Mouse (Mus musculus) neural tube, embryonic 15.5 days (tissue): Measurements from ENCODE around the gene Clec16a. TPM values are rescaled to one million over a fixed set of nuclear protein-coding genes. Genes with fewer than 3 reads are reported as not detected.

Experiments used
- ATAC-seq: fragments of 200-750 bp; cut with Nextera tagmentation; 2 replicates; pipeline ENCODE4 v1.8.0; 2017; ENCODE audit warnings: mild to moderate bottlenecking, moderate TSS enrichment, moderate library complexity; ENCODE audit not compliant: low FRiP score
- H3K27ac ChIP-seq: fragments of 300-500 bp; sonication (generic); replicated peaks from 2 replicates; pipeline ENCODE4 v1.5.1; 2015; ENCODE audit warnings: mild to moderate bottlenecking, inconsistent platforms
- H3K27me3 ChIP-seq: fragments of 300-500 bp; sonication (generic); replicated peaks from 2 replicates; pipeline ENCODE4 v1.6.1; 2015; ENCODE audit warnings: inconsistent platforms
- H3K36me3 ChIP-seq: fragments of 300-500 bp; sonication (generic); 2 replicates; pipeline ENCODE4 v1.6.1; 2015; ENCODE audit warnings: inconsistent platforms
- H3K4me1 ChIP-seq: fragments of 300-500 bp; sonication (generic); 2 replicates; pipeline ENCODE4 v1.6.1; 2015; ENCODE audit warnings: inconsistent platforms
- H3K4me2 ChIP-seq: fragments of 300-500 bp; sonication (generic); 2 replicates; pipeline ENCODE4 v1.6.1; 2015; ENCODE audit warnings: inconsistent platforms, mild to moderate bottlenecking, moderate library complexity
- H3K4me3 ChIP-seq: fragments of 300-500 bp; sonication (generic); replicated peaks from 2 replicates; pipeline ENCODE4 v1.5.1; 2015; ENCODE audit warnings: mild to moderate bottlenecking, inconsistent platforms
- H3K9ac ChIP-seq: fragments of 300-500 bp; sonication (generic); replicated peaks from 2 replicates; pipeline ENCODE4 v1.6.1; 2015; ENCODE audit warnings: mild to moderate bottlenecking, inconsistent platforms
- H3K9me3 ChIP-seq: fragments of 300-500 bp; sonication (generic); replicated peaks from 2 replicates; pipeline ENCODE4 v1.6.1; 2016; ENCODE audit warnings: inconsistent platforms
- WGBS: fragments of 180-500 bp; shearing (Covaris S2); methylation state at CpG from one replicate; pipeline ENCODE4 v1.1.7; 2015; ENCODE audit warnings: mixed read lengths; 5-methylcytosine and 5-hydroxymethylcytosine counted together
- polyA plus RNA-seq: library from polyadenylated mRNA; unstranded; fragments of >200 nt; fragmentation: Nextera tagmentation; extraction: Ambion mirVana; gene quantifications from 2 replicates; pipeline ENCODE4 v1.2.1, GENCODE M21; 2015

Gene Clec16a
- polyA plus RNA-seq, 1 experiment from 2014 or later = 71.6 TPM

GRCm38 (mm10) chr16:10628960-10629359, 83.8 kb downstream of the Clec16a start:
- WGBS = 69% methylated on average over 3 of the region's 3 CpGs
- Histone ChIP-seq H3K4me3 (no peak overlapping the region), H3K4me1 (no peaks in the 10 kb centered on the region), H3K9ac (no peak overlapping the region), H3K27ac (no peak overlapping the region), H3K27me3 (no peaks in the 10 kb centered on the region), H3K4me2 (no peak overlapping the region), H3K9me3 (no peaks in the 10 kb centered on the region), H3K36me3 (peaks cover 34% of the 10 kb centered on the region)
- no peak for ATAC-seq

- Histone ChIP-seq H3K4me1 (no peaks in the 10 kb centered on the region), H3K4me2 (no peak overlapping the region), H3K9ac (no peak overlapping the region), H3K36me3 (peaks cover 34% of the 10 kb centered on the region), H3K27me3 (no peaks in the 10 kb centered on the region), H3K9me3 (no peaks in the 10 kb centered on the region), H3K4me3 (no peak overlapping the region), H3K27ac (no peak overlapping the region)
- ATAC-seq = no peak
- 95% methylated on average over 3 of the region's 3 CpGs for WGBS
These were observed 84.2 kb downstream of the Clec16a start for GRCm38 (mm10) chr16:10629361-10629760.

- ATAC-seq = no peak
- Histone ChIP-seq H3K9me3 (no peaks in the 10 kb centered on the region), H3K4me3 (no peak overlapping the region), H3K27ac (no peak overlapping the region), H3K9ac (no peak overlapping the region), H3K27me3 (no peaks in the 10 kb centered on the region), H3K36me3 (peaks cover 17% of the 10 kb centered on the region), H3K4me1 (peaks cover 3% of the 10 kb centered on the region; the same call in 1 of the 2 replicates), H3K4me2 (no peak overlapping the region)
- WGBS = 90% methylated on average over 3 of the region's 3 CpGs
These were observed 89.8 kb downstream of the Clec16a start for GRCm38 (mm10) chr16:10634940-10635339.

- H3K9ac ChIP-seq = no peak overlapping the region
- H3K4me3 ChIP-seq = no peak overlapping the region
- H3K36me3 ChIP-seq = peaks cover 9% of the 10 kb centered on the region
- no peaks in the 10 kb centered on the region for H3K27me3 ChIP-seq
- ATAC-seq = no peak
- no peaks in the 10 kb centered on the region for H3K9me3 ChIP-seq
- peaks cover 5% of the 10 kb centered on the region for H3K4me1 ChIP-seq
- WGBS = 48% methylated on average over 3 of the region's 3 CpGs
- no peak overlapping the region for H3K4me2 ChIP-seq
- H3K27ac ChIP-seq = no peak overlapping the region
These were observed 92.8 kb downstream of the Clec16a start for GRCm38 (mm10) chr16:10637898-10638297.

GRCm38 (mm10) chr16:10639111-10639889, 94.2 kb downstream of the Clec16a start:
- H3K9ac ChIP-seq = no peak overlapping the region
- H3K4me2 ChIP-seq = no peak overlapping the region
- peaks cover 6% of the 10 kb centered on the region for H3K36me3 ChIP-seq
- no peak for ATAC-seq
- H3K4me3 ChIP-seq = no peak overlapping the region
- H3K27me3 ChIP-seq = no peaks in the 10 kb centered on the region
- H3K27ac ChIP-seq = 0 out of 2 replicates have a peak overlapping the region, but pooled peaks have one; percentile 23
- H3K9me3 ChIP-seq = no peaks in the 10 kb centered on the region
- 79% methylated on average over 13 of the region's 13 CpGs for WGBS
- peaks cover 5% of the 10 kb centered on the region for H3K4me1 ChIP-seq

- no peaks in the 10 kb centered on the region for H3K9me3 ChIP-seq
- 6% methylated on average over 5 of the region's 5 CpGs for WGBS
- peaks cover 4% of the 10 kb centered on the region for H3K36me3 ChIP-seq
- peak; percentile 79 for ATAC-seq
- no peak overlapping the region for H3K27ac ChIP-seq
- H3K4me1 ChIP-seq = peaks cover 5% of the 10 kb centered on the region
- no peaks in the 10 kb centered on the region for H3K27me3 ChIP-seq
- H3K4me2 ChIP-seq = no peak overlapping the region
- H3K4me3 ChIP-seq = no peak overlapping the region
- no peak overlapping the region for H3K9ac ChIP-seq
These were observed 94.9 kb downstream of the Clec16a start for GRCm38 (mm10) chr16:10640041-10640440.

- no peaks in the 10 kb centered on the region; the same call in 1 of the 2 replicates for H3K36me3 ChIP-seq
- H3K9ac ChIP-seq = no peak overlapping the region
- H3K4me1 ChIP-seq = peaks cover 5% of the 10 kb centered on the region
- WGBS = 84% methylated on average over 1 of the region's 1 CpGs
- no peaks in the 10 kb centered on the region for H3K27me3 ChIP-seq
- H3K9me3 ChIP-seq = no peaks in the 10 kb centered on the region
- no peak overlapping the region for H3K4me3 ChIP-seq
- no peak for ATAC-seq
- no peak overlapping the region for H3K4me2 ChIP-seq
- no peak overlapping the region for H3K27ac ChIP-seq
These were observed 96.0 kb downstream of the Clec16a start for GRCm38 (mm10) chr16:10641146-10641545.

GRCm38 (mm10) chr16:10642857-10643633, 97.9 kb downstream of the Clec16a start:
- Histone ChIP-seq H3K9ac (no peak overlapping the region), H3K4me3 (no peak overlapping the region), H3K27ac (no peak overlapping the region), H3K4me2 (no peak overlapping the region), H3K36me3 (no peaks in the 10 kb centered on the region; the same call in 1 of the 2 replicates), H3K4me1 (peaks cover 4% of the 10 kb centered on the region), H3K27me3 (no peaks in the 10 kb centered on the region), H3K9me3 (no peaks in the 10 kb centered on the region)
- no peak for ATAC-seq
- 56% methylated on average over 4 of the region's 4 CpGs for WGBS

- Histone ChIP-seq H3K36me3 (no peaks in the 10 kb centered on the region; the same call in none of the 2 replicates), H3K9me3 (no peaks in the 10 kb centered on the region), H3K4me3 (no peak overlapping the region), H3K4me2 (no peak overlapping the region), H3K9ac (no peak overlapping the region), H3K4me1 (peaks cover 2% of the 10 kb centered on the region), H3K27ac (no peak overlapping the region), H3K27me3 (no peaks in the 10 kb centered on the region)
- ATAC-seq = no peak
These were observed 99.1 kb downstream of the Clec16a start for GRCm38 (mm10) chr16:10644238-10644637.

GRCm38 (mm10) chr16:10644731-10645130, 99.6 kb downstream of the Clec16a start:
- H3K4me3 ChIP-seq = no peak overlapping the region

GRCm38 (mm10) chr16:10651804-10652203, 106.7 kb downstream of the Clec16a start:
- H3K27me3 ChIP-seq = no peaks in the 10 kb centered on the region
- H3K4me3 ChIP-seq = no peak overlapping the region
- no peaks in the 10 kb centered on the region; the same call in 1 of the 2 replicates for H3K36me3 ChIP-seq
- ATAC-seq = no peak
- H3K9me3 ChIP-seq = no peaks in the 10 kb centered on the region
- no peak overlapping the region for H3K4me2 ChIP-seq
- H3K9ac ChIP-seq = no peak overlapping the region
- peaks cover 16% of the 10 kb centered on the region for H3K4me1 ChIP-seq
- no peak overlapping the region for H3K27ac ChIP-seq

More at GRCm38 (mm10) chr16:10644731-10645130, 99.6 kb downstream of the Clec16a start:
- 86% methylated on average over 8 of the region's 8 CpGs for WGBS
- Histone ChIP-seq H3K27me3 (no peaks in the 10 kb centered on the region), H3K27ac (no peak overlapping the region), H3K4me1 (peaks cover 2% of the 10 kb centered on the region; the same call in 1 of the 2 replicates), H3K36me3 (no peaks in the 10 kb centered on the region; the same call in none of the 2 replicates), H3K9me3 (no peaks in the 10 kb centered on the region), H3K9ac (no peak overlapping the region), H3K4me2 (no peak overlapping the region)
- no peak for ATAC-seq

GRCm38 (mm10) chr16:10652935-10653334, 107.8 kb downstream of the Clec16a start:
- Histone ChIP-seq H3K4me2 (no peak overlapping the region), H3K9me3 (no peaks in the 10 kb centered on the region), H3K27me3 (no peaks in the 10 kb centered on the region), H3K9ac (no peak overlapping the region), H3K27ac (no peak overlapping the region), H3K36me3 (no peaks in the 10 kb centered on the region; the same call in 1 of the 2 replicates), H3K4me3 (no peak overlapping the region), H3K4me1 (peaks cover 18% of the 10 kb centered on the region)
- no peak for ATAC-seq
- 87% methylated on average over 3 of the region's 3 CpGs for WGBS
